Comparison of ENCODE assay signal across 8 mouse cellular contexts in the genomic region with DNA sequence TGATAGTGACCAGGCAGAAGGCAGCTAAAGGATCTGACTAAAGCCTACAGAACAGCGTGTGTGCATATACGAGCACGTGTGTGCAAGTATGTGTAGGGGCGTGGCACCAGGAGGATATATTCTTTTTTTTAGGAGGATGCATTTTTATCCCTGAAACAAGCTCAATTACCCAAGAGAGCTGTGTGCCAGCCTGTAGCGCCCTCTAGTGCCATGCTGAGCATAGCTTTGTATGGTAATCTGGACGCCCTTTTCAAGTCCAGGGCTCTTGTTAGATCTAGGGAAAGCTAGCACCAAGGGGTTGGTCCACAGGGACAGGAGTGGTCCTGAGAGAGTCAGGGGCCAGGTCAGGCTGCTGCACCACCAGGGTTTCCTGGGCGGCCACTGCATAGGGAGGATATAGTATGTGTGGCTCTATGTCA. TPM values are rescaled to one million over a fixed set of nuclear protein-coding genes. Genes with fewer than 3 reads are reported as not detected.
DNase-seq lines count a peak whose midpoint lies in the region; TF ChIP-seq lines count a peak whose summit lies in the region.

No protein-coding gene starts in this region.

- peak; percentile 94 for TF ChIP-seq CTCF in gastrocnemius, adult 2 months (IDR thresholded peaks at IDR 0.05)
- peak; percentile 77 for TF ChIP-seq CTCF in liver, adult 2 months (IDR thresholded peaks at IDR 0.05; ENCODE audit: low read depth, low read length)

- WGBS in liver, adult 2 months: 22% methylated on average over 7 of the region's 7 CpGs

- TF ChIP-seq POLR2A in liver, adult 2 months (IDR thresholded peaks at IDR 0.05; ENCODE audit: extremely low read depth, insufficient read depth, low read length): no peak

- no peak overlapping the region for H3K27ac ChIP-seq in gastrocnemius, adult 2 months
- no peak overlapping the region for H3K27ac ChIP-seq in liver, adult 2 months (replicated peaks; ENCODE audit: insufficient read depth, low read depth, low read length)

- H3K4me3 ChIP-seq in gastrocnemius, adult 2 months: no peak overlapping the region
- no peak overlapping the region for H3K4me3 ChIP-seq in liver, adult 2 months (ENCODE audit: insufficient read depth, low read depth, low read length)

- no peaks in the 10 kb centered on the region for H3K27me3 ChIP-seq in liver, adult 2 months (ENCODE audit: control insufficient read depth, insufficient read depth, low read length)

- no peaks in the 10 kb centered on the region for H3K79me2 ChIP-seq in liver, adult 2 months (ENCODE audit: control insufficient read depth, insufficient read depth, low read length)

- intact Hi-C loops in gastrocnemius, adult 2 months (cut with DNase I): loop anchor here (1.0 to 2.0 kb wide), 2 partner anchors 53 to 62 kb away; no protein-coding TSS in a partner anchor

- peak; percentile 80 for DNase-seq in 3T3-L1 (ENCODE audit: low read depth, low spot score)
- DNase-seq in Muller cell, postnatal 12 days (ENCODE audit: inconsistent ontology term): peak; percentile 58
- DNase-seq in cerebellum, postnatal 14 days: peak; percentile 76 to 87
- DNase-seq in gastrocnemius, adult 2 months: peak; percentile 76
- peak; percentile 84 for DNase-seq in kidney, adult 9 months
- peak; percentile 69 for DNase-seq in liver, adult 2 months (ENCODE audit: extremely low read depth, low read depth, low spot score)
- peak; percentile 68 for DNase-seq in ovary, postnatal 14 days (ENCODE audit: low spot score)
- peak; percentile 65 for DNase-seq in urinary bladder, adult 2 months (ENCODE audit: low spot score)

- H3K9ac ChIP-seq in liver, adult 2 months (ENCODE audit: low read depth, low read length): no peak overlapping the region

- 0 out of 2 replicates have a peak, but pooled peaks cover 4% of the 10 kb centered on the region for H3K4me1 ChIP-seq in liver, adult 2 months (ENCODE audit: control insufficient read depth, insufficient read depth, low read length)

- H3K36me3 ChIP-seq in liver, adult 2 months (ENCODE audit: control insufficient read depth, insufficient read depth, low read length): peaks cover 9% of the 10 kb centered on the region; the same call in 1 of the 2 replicates

RNA-seq across cellular contexts. Expression of a gene that starts 16.4 kb away (rescaled TPM):
- 1 to 10 TPM; 3.0 to 7.6 TPM for total RNA-seq in gastrocnemius, adult 2 months (2021)
- 18.8 and 18.9 TPM in 2 replicates for total RNA-seq in liver, adult 2 months (2014; rRNA removed)
- 47.7 and 57.0 TPM in 2 replicates for polyA plus RNA-seq in liver, adult 2 months (2012; rRNA removed)
- 62.9 and 69.6 TPM in 2 replicates for polyA plus RNA-seq in urinary bladder, adult 2 months (2012; rRNA removed)

RNA-seq across cellular contexts. Expression of a gene that starts 44.7 kb away (rescaled TPM):
- 10 to 100 TPM; 70.4 to 95.2 TPM for total RNA-seq in gastrocnemius, adult 2 months (2021)
- total RNA-seq in liver, adult 2 months (2014; rRNA removed): 17.9 and 19.0 TPM in 2 replicates
- polyA plus RNA-seq in liver, adult 2 months (2012; rRNA removed): 48.5 and 66.4 TPM in 2 replicates
- 29.1 and 30.2 TPM in 2 replicates for polyA plus RNA-seq in urinary bladder, adult 2 months (2012; rRNA removed)
